Mouse (Mus musculus) heart, adult 2 months (tissue): ENCODE data around the gene Trpm3.
"Not testable (repeated sequence)": the region's sequence is repeated elsewhere in the genome, so short reads cannot be mapped to it uniquely, and the experiment has no call there.

Experiments
- CTCF ChIP-seq: fragments of 200-600 bp; IDR thresholded peaks from 2 replicates; pipeline ENCODE4 v1.8.1; 2022; ENCODE audit warnings: antibody characterized with exemption, mild to moderate bottlenecking, moderate library complexity
- POLR2A ChIP-seq: fragments of 200-500 bp; IDR thresholded peaks from 2 replicates; pipeline ENCODE4 v1.6.1; 2011; ENCODE audit warnings: mild to moderate bottlenecking, low read depth, low read length, control low read depth; ENCODE audit not compliant: insufficient read depth

DNA sequence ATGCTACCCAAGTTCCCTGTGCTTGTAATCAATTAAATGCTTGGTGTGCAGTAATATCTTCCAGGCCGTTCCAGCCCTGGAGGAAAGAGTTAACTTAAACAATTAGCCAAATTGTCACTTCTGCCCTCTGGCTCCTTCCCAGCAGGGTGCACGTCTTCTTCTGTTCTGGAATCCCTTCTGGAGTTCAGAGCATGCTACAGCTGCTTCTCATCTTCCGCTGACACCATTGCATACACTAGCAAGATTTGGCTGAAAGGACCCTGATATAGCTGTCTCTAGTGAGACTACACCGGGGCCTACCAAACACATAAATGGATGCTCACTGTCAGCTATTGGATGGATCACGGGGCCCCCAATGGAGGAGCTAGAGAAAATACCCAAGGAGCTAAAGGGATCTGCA lies 712.6 kb downstream of the Trpm3 start:
- TF ChIP-seq CTCF, POLR2A: not testable (repeated sequence)
